Mouse (Mus musculus): ENCODE results near the gene Slc12a8. TPM values are rescaled to one million over a fixed set of nuclear protein-coding genes. Genes with fewer than 3 reads are reported as not detected.

Gene Slc12a8
- polyA plus RNA-seq, 2 experiments, result 0.06 TPM; not detected in 1

DNA sequence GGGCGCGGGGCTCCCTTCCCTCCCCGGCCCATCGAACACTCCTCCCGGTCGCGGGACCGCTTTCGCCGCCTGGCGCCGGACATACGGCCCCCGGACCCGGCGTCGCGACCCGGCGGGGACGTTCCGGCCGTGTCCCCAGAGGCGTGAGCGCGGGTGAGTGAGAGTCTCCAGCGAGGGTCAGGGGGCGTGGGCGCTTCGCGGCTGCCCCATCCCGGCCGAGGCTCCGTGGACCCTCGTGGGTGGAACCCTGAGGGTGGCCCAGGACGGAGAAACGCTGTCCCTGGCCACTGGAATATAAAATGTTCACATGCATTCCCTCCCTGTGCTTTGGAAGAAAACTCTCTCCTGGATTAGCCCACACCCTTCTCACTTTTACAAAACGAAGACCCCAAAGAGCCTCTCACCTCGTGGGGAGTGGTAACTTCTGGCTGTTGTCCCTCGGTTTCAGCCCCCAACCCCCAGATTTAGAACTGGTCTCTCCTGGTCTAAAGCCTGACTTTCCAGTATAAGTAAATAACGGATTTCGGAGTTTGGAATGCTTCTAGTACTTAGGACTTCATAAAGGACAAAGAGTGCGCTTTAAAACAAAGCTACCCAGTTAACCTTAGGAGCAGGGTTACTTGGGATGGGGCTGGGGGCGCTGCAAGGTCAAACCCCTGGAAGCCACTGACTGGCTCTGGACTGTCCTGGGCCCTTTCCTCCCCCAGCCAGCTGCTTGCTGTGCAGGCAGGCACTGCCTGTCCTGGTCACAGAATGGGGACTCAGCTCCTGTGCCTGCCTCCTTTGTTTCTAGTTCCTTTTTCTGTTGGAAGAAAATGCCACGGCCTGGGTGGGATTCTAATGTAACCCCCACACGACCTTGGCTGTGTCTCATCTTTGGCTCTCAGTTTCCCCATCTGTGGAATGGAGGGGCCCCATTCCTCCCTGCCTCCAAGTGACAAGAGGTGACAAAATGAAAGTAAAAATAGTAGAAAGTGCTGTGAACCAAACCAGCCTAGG, 167.9 kb downstream of the Slc12a8 start:
- Histone ChIP-seq H3K4me1 (replicated peaks; ENCODE audit: control insufficient read depth in 2 of 2, insufficient read depth in 2 of 2, low read length in 1 of 2) (peaks cover 8 to 28% of the 10 kb centered on the region in 2 experiments), H3K27ac (no peak overlapping the region), H3K9ac (replicated peaks) (peak overlapping the region; percentile 67), H3K4me3 (ENCODE audit: insufficient read depth in 1 of 2, low read depth in 2 of 2, low read length in 2 of 2) (peak overlapping the region; percentile 58 to 64), H3K27me3 (ENCODE audit: control insufficient read depth, insufficient read depth, low read length) (no peaks in the 10 kb centered on the region), H3K36me3 (replicated peaks; ENCODE audit: control insufficient read depth, insufficient read depth, low read depth) (no peaks in the 10 kb centered on the region), H3K9me3 (ENCODE audit: control insufficient read depth, low read length) (no peaks in the 10 kb centered on the region), H3K4me2 (ENCODE audit: low read depth) (peak overlapping the region; percentile 85)
- no peak for DNase-seq (ENCODE audit: low read depth in 3 of 3, low spot score in 3 of 3)
- under 1% methylated on average over 41 of the region's 46 CpGs for WGBS (ENCODE audit: insufficient replicate concordance)
- TF ChIP-seq CTCF (IDR thresholded peaks at IDR 0.05; ENCODE audit: low read depth), result no peak
- TF ChIP-seq EP300 (IDR thresholded peaks at IDR 0.05; ENCODE audit: low read depth), result no peak
- peak; percentile 35 for ATAC-seq (ENCODE audit: insufficient read depth)

DNA sequence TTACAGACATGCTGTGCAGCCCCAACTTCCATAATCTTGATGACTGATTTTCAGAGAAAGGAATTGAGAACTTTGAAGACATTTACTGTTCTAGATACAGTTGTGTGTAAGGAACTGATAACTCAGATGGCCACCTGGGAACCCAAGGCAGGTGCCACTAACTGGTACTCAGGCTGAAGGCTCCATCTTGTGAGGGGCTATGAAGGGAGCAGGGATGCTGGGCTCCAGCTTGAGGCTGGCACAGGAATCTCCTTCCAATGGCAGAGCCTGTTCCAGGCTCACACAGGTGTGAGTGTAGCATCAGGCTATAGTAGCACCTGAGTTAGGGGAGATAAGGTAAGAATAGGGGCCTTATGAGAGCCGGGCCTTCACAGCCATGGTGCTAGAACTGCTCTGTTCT, 168.9 kb downstream of the Slc12a8 start:
- TF ChIP-seq CTCF (IDR thresholded peaks at IDR 0.05; ENCODE audit: low read depth), result no peak
- no peak for TF ChIP-seq EP300 (IDR thresholded peaks at IDR 0.05; ENCODE audit: low read depth)
- Histone ChIP-seq H3K4me2 (ENCODE audit: low read depth) (peak overlapping the region; percentile 85), H3K4me1 (replicated peaks; ENCODE audit: control insufficient read depth in 2 of 2, insufficient read depth in 2 of 2, low read length in 1 of 2) (peaks cover 8 to 34% of the 10 kb centered on the region in 2 experiments), H3K27me3 (ENCODE audit: control insufficient read depth, insufficient read depth, low read length) (no peaks in the 10 kb centered on the region), H3K36me3 (replicated peaks; ENCODE audit: control insufficient read depth, insufficient read depth, low read depth) (no peaks in the 10 kb centered on the region), H3K9me3 (ENCODE audit: control insufficient read depth, low read length) (no peaks in the 10 kb centered on the region), H3K27ac (no peak overlapping the region), H3K4me3 (ENCODE audit: insufficient read depth in 1 of 2, low read depth in 2 of 2, low read length in 2 of 2) (peak overlapping the region in 1 of 2 experiments; percentile 58; a peak in 2 of 4 replicates), H3K9ac (replicated peaks) (no peak overlapping the region)
- ATAC-seq (ENCODE audit: insufficient read depth), result no peak
- no peak for DNase-seq (ENCODE audit: low read depth in 3 of 3, low spot score in 3 of 3)
- 47% methylated on average over 1 of the region's 1 CpGs for WGBS (ENCODE audit: insufficient replicate concordance)

DNA sequence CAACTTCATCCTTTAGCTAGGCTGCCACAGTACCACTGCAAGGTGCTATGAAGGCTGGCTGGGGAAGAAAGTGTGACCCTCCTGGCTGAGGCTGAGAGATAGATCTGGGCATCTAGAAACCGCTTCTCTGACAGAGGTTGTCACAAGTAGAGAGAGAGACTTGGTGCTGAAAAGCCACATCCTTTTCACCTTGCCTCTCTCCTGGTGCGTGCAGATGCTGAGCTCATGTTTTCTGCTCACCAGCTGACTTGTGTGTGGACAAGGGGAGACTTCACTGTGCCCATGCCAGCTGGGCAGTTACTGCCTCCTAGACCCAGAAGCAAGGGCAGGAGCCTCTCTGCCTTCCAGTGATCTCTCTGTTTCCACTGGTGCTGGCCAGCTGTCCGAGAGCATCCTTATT, 170.6 kb downstream of the Slc12a8 start:
- Histone ChIP-seq H3K4me2 (ENCODE audit: low read depth) (peak overlapping the region; percentile 32), H3K4me1 (replicated peaks; ENCODE audit: control insufficient read depth in 2 of 2, insufficient read depth in 2 of 2, low read length in 1 of 2) (peaks cover 8 to 40% of the 10 kb centered on the region in 2 experiments), H3K9me3 (ENCODE audit: control insufficient read depth, low read length) (no peaks in the 10 kb centered on the region), H3K9ac (replicated peaks) (no peak overlapping the region), H3K36me3 (replicated peaks; ENCODE audit: control insufficient read depth, insufficient read depth, low read depth) (no peaks in the 10 kb centered on the region), H3K4me3 (ENCODE audit: insufficient read depth in 1 of 2, low read depth in 2 of 2, low read length in 2 of 2) (no peak overlapping the region; a peak in 1 of 4 replicates), H3K27me3 (ENCODE audit: control insufficient read depth, insufficient read depth, low read length) (no peaks in the 10 kb centered on the region), H3K27ac (no peak overlapping the region)
- no peak for ATAC-seq (ENCODE audit: insufficient read depth)
- 55% methylated on average over 3 of the region's 3 CpGs for WGBS (ENCODE audit: insufficient replicate concordance)
- TF ChIP-seq CTCF (IDR thresholded peaks at IDR 0.05; ENCODE audit: low read depth) (no peak), EP300 (IDR thresholded peaks at IDR 0.05; ENCODE audit: low read depth) (no peak)
- DNase-seq (ENCODE audit: low read depth in 3 of 3, low spot score in 3 of 3), result no peak

DNA sequence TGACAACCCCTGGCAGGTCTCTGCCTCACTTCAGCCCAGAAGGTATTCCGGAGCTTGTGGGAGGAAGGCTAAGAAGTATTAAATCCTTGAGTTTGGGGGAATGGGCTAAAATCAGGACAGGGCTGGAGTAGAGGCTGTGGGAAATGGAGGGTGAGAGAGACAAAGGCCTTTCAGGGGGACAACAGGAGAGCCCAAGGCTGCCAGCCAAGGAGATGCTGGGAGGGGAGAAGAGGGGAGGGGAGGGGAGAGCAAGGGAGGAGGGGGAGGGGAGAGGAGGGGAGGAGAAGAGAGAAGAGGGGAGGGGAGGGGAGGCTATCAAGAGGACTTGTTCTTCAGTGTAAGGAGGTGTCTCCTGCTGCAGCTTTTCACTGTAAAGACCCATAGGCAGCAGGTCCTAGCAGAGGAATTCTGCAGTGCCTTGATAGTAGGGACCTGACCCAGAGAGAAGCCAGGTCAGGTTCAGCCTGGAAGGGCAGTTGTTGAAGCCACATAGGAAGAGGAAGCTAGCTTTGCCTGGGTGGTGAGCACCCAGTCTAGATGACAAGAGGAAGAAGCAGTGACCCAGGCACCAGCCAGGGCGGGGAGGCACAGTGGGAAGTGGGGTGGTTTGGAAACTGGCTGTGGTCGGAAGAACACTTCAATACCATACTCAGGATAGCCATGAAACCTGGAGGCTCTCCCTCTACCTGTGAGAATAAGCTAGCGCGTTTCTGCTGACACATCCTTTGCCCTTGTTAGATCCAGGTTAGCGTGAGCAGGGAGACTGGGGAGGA, 174.0 kb downstream of the Slc12a8 start:
- Histone ChIP-seq H3K4me3 (ENCODE audit: insufficient read depth in 1 of 2, low read depth in 2 of 2, low read length in 2 of 2) (no peak overlapping the region), H3K4me2 (ENCODE audit: low read depth) (no peak overlapping the region), H3K9ac (replicated peaks) (no peak overlapping the region), H3K36me3 (replicated peaks; ENCODE audit: control insufficient read depth, insufficient read depth, low read depth) (no peaks in the 10 kb centered on the region), H3K27me3 (ENCODE audit: control insufficient read depth, insufficient read depth, low read length) (no peaks in the 10 kb centered on the region), H3K4me1 (replicated peaks; ENCODE audit: control insufficient read depth in 2 of 2, insufficient read depth in 2 of 2, low read length in 1 of 2) (peaks cover 2 to 26% of the 10 kb centered on the region in 2 experiments), H3K9me3 (ENCODE audit: control insufficient read depth, low read length) (no peaks in the 10 kb centered on the region), H3K27ac (no peak overlapping the region)
- WGBS (ENCODE audit: insufficient replicate concordance), result 47% methylated on average over 6 of the region's 6 CpGs
- TF ChIP-seq CTCF (IDR thresholded peaks at IDR 0.05; ENCODE audit: low read depth) (no peak), EP300 (IDR thresholded peaks at IDR 0.05; ENCODE audit: low read depth) (no peak)
- ATAC-seq (ENCODE audit: insufficient read depth) (no peak), DNase-seq (ENCODE audit: low read depth in 3 of 3, low spot score in 3 of 3) (no peak)
